Mouse (Mus musculus) olfactory bulb, adult 2 months (tissue): ENCODE measurements around the gene Colgalt1.

Experiments
- CTCF ChIP-seq: fragments of 200-500 bp; IDR thresholded peaks from 2 replicates; pipeline ENCODE4 v1.5.1; 2012; ENCODE audit warnings: low read depth, mild to moderate bottlenecking, low read length, moderate library complexity; ENCODE audit not compliant: insufficient read depth
- POLR2A ChIP-seq: fragments of 200-500 bp; IDR thresholded peaks from 2 replicates; pipeline ENCODE4 v1.6.1; 2012; ENCODE audit warnings: mild to moderate bottlenecking, low read depth, low read length, moderate library complexity; ENCODE audit not compliant: insufficient read depth

GRCm38 (mm10) chr8:71596798-71597197, 14.0 kb upstream of the Colgalt1 start:
- TF ChIP-seq CTCF (no peak), POLR2A (no peak)
